Mouse (Mus musculus): ENCODE results near the gene Sumf1. TPM values are rescaled to one million over a fixed set of nuclear protein-coding genes. Genes with fewer than 3 reads are reported as not detected.

Gene Sumf1
- polyA plus RNA-seq, 1 experiment from 2014 or later = 12.0 TPM

DNA sequence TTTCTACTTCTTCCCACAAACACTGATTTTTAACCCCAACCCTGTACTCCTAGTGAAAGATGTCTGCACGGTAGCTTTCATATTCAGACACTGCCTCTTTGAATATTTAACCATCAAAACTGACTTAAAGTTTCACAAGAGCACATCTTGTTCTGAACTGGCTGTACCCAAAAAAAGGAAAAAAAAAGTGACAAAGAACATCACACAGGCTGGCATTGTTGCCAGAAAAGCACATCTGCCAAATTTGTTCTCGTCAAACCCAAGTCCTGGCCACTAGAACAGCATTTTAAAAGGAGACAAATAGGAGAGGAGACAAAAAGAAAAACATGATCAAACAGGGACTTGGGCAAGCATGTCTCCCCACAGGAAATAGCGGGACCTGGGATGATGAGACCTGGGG is 91.9 kb downstream of the Sumf1 start:
- no peak for DNase-seq (ENCODE audit: low spot score)
- H3K36me3 ChIP-seq (replicated peaks; ENCODE audit: control insufficient read depth, insufficient read depth) = no peaks in the 10 kb centered on the region
- no peaks in the 10 kb centered on the region for H3K9me3 ChIP-seq (ENCODE audit: control insufficient read depth, low read length)
- 80% methylated on average over 3 of the region's 3 CpGs for WGBS
- H3K4me3 ChIP-seq (replicated peaks; ENCODE audit: low read length) = no peak overlapping the region
- no peak overlapping the region for H3K27ac ChIP-seq
- no peaks in the 10 kb centered on the region for H3K27me3 ChIP-seq (ENCODE audit: control insufficient read depth, insufficient read depth, low read length)
- H3K4me2 ChIP-seq (replicated peaks) = no peak overlapping the region
- ATAC-seq (ENCODE audit: low FRiP score) = no peak
- H3K4me1 ChIP-seq (replicated peaks; ENCODE audit: control insufficient read depth, insufficient read depth, low read length) = no peaks in the 10 kb centered on the region
- no peak overlapping the region for H3K9ac ChIP-seq

DNA sequence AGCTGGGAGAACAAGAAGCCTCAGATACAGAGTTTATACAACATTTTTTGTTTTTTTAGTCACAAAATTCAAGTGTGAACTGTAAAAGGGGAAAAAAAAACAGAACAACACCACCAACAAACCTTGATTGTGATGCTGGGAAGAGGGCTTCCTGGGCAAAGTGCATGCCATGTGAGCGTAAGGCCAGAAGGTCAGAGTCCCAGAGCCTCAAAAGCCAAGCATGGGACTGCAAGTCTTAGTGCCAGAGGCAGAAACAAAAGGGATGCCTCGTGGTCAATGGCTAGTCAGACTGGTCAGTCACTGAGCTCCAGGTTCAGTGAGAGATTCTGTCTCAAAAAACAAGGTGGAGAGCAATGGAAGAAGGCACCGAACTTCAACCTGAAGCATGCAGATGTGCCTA is 92.7 kb downstream of the Sumf1 start:
- no peak for ATAC-seq (ENCODE audit: low FRiP score)
- H3K27ac ChIP-seq = no peak overlapping the region
- no peaks in the 10 kb centered on the region for H3K36me3 ChIP-seq (replicated peaks; ENCODE audit: control insufficient read depth, insufficient read depth)
- 82% methylated on average over 3 of the region's 3 CpGs for WGBS
- no peak overlapping the region for H3K4me3 ChIP-seq (replicated peaks; ENCODE audit: low read length)
- no peaks in the 10 kb centered on the region for H3K27me3 ChIP-seq (ENCODE audit: control insufficient read depth, insufficient read depth, low read length)
- no peaks in the 10 kb centered on the region for H3K9me3 ChIP-seq (ENCODE audit: control insufficient read depth, low read length)
- no peak overlapping the region for H3K4me2 ChIP-seq (replicated peaks)
- H3K9ac ChIP-seq = no peak overlapping the region
- DNase-seq (ENCODE audit: low spot score) = no peak
- no peaks in the 10 kb centered on the region for H3K4me1 ChIP-seq (replicated peaks; ENCODE audit: control insufficient read depth, insufficient read depth, low read length)

DNA sequence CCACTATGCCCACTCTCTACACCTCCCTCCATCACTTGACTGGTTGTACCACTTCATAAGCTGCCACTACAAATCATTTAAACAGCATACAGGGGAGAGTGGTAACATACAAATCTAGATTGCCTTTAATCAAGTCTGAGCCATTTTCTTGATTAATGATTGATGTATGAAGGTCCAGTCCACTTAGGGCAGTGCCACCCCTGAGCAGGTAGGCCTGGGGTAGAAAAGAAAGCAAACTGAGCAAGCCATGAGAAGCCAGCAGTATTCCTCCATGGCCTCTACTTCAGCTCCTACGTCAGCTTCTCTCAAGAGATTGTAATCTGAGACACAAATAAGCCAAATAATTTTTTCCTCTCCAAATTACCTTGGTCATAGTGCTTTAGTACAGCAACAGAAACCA is 94.1 kb downstream of the Sumf1 start:
- no peaks in the 10 kb centered on the region for H3K36me3 ChIP-seq (replicated peaks; ENCODE audit: control insufficient read depth, insufficient read depth)
- H3K27me3 ChIP-seq (ENCODE audit: control insufficient read depth, insufficient read depth, low read length) = no peaks in the 10 kb centered on the region
- 79% methylated on average over 1 of the region's 1 CpGs for WGBS

DNA sequence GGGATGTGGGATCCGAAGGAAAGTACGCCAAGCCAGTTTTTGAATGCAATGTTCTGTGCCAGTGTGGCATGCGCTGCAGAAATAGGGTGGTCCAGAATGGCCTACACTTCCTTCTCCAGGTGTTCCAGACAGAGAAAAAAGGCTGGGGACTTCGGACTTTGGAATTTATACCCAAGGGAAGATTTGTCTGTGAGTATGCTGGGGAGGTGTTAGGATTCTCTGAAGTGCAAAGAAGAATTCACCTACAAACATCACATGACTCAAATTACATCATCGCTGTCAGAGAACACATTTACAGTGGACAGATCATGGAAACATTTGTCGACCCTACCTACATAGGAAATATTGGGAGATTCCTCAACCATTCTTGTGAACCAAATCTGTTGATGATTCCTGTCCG is 109.5 kb downstream of the Sumf1 start:
- H3K9ac ChIP-seq = no peak overlapping the region
- H3K4me3 ChIP-seq (replicated peaks; ENCODE audit: low read length) = no peak overlapping the region
- H3K4me2 ChIP-seq (replicated peaks) = no peak overlapping the region
- H3K4me1 ChIP-seq (replicated peaks; ENCODE audit: control insufficient read depth, insufficient read depth, low read length) = no peaks in the 10 kb centered on the region
- over 99% methylated on average over 7 of the region's 7 CpGs for WGBS
- DNase-seq (ENCODE audit: low spot score) = no peak
- no peak for ATAC-seq (ENCODE audit: low FRiP score)
- H3K27me3 ChIP-seq (ENCODE audit: control insufficient read depth, insufficient read depth, low read length) = no peaks in the 10 kb centered on the region
- no peak overlapping the region for H3K27ac ChIP-seq
- no peaks in the 10 kb centered on the region for H3K9me3 ChIP-seq (ENCODE audit: control insufficient read depth, low read length)
- peaks cover 15% of the 10 kb centered on the region for H3K36me3 ChIP-seq (replicated peaks; ENCODE audit: control insufficient read depth, insufficient read depth)

More for the DNA sequence above, 94.1 kb downstream of the Sumf1 start:
- no peaks in the 10 kb centered on the region for H3K4me1 ChIP-seq (replicated peaks; ENCODE audit: control insufficient read depth, insufficient read depth, low read length)
- H3K27ac ChIP-seq = no peak overlapping the region
- H3K9ac ChIP-seq = no peak overlapping the region
- ATAC-seq (ENCODE audit: low FRiP score) = no peak
- no peak for DNase-seq (ENCODE audit: low spot score)
- H3K9me3 ChIP-seq (ENCODE audit: control insufficient read depth, low read length) = no peaks in the 10 kb centered on the region
- no peak overlapping the region for H3K4me3 ChIP-seq (replicated peaks; ENCODE audit: low read length)
- no peak overlapping the region for H3K4me2 ChIP-seq (replicated peaks)

DNA sequence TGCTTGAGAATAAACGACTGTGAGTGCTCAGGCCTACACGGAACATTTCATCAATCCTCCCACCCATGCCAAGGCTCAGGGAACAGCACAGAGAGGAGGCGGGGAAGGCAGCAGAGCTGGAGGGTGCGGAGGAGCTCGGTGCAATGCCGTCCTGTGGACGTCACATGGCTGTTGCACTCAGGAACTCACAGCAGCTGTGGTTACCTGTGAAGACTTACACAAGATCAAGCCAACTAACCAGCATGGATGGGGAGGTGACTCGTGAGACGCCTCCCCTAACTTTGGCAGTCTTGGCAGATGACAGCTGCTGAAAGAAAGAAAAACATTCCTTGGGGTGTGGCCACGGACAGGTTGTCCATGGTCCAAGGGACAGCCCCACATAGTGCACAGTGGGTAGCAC is 110.8 kb downstream of the Sumf1 start:
- H3K36me3 ChIP-seq (replicated peaks; ENCODE audit: control insufficient read depth, insufficient read depth) = peaks cover 15% of the 10 kb centered on the region
- ATAC-seq (ENCODE audit: low FRiP score) (no peak), DNase-seq (ENCODE audit: low spot score) (no peak)
- H3K9ac ChIP-seq = no peak overlapping the region
- no peaks in the 10 kb centered on the region for H3K9me3 ChIP-seq (ENCODE audit: control insufficient read depth, low read length)
- H3K4me1 ChIP-seq (replicated peaks; ENCODE audit: control insufficient read depth, insufficient read depth, low read length) = no peaks in the 10 kb centered on the region
- no peaks in the 10 kb centered on the region for H3K27me3 ChIP-seq (ENCODE audit: control insufficient read depth, insufficient read depth, low read length)
- H3K4me2 ChIP-seq (replicated peaks) = no peak overlapping the region
- no peak overlapping the region for H3K4me3 ChIP-seq (replicated peaks; ENCODE audit: low read length)
- WGBS = 93% methylated on average over 10 of the region's 10 CpGs
- no peak overlapping the region for H3K27ac ChIP-seq

DNA sequence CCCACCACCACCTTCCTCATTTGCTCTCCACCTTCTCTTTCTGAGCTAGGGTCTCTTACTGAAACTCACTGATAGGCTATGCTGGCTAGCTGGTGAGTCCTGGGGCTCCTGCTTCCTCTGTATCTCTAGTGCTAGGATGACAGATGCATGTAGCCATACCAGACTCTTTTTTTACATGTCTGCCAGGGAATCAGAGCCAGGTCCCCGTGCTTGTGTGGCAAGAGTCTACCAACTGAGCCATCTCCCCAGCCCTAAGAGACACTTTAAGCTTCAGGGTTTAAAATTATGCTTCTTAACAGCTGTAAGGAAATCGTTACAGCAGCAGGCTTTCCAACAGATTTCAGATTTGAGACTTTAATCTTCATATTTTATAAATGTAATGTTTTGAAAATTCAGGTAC is 111.5 kb downstream of the Sumf1 start:
- Histone ChIP-seq H3K4me3 (replicated peaks; ENCODE audit: low read length) (no peak overlapping the region), H3K4me2 (replicated peaks) (no peak overlapping the region), H3K27ac (no peak overlapping the region), H3K27me3 (ENCODE audit: control insufficient read depth, insufficient read depth, low read length) (no peaks in the 10 kb centered on the region), H3K9me3 (ENCODE audit: control insufficient read depth, low read length) (no peaks in the 10 kb centered on the region), H3K9ac (no peak overlapping the region), H3K4me1 (replicated peaks; ENCODE audit: control insufficient read depth, insufficient read depth, low read length) (no peaks in the 10 kb centered on the region), H3K36me3 (replicated peaks; ENCODE audit: control insufficient read depth, insufficient read depth) (peaks cover 15% of the 10 kb centered on the region)
- ATAC-seq (ENCODE audit: low FRiP score) = no peak
- DNase-seq (ENCODE audit: low spot score) = no peak
- 94% methylated on average over 2 of the region's 2 CpGs for WGBS

DNA sequence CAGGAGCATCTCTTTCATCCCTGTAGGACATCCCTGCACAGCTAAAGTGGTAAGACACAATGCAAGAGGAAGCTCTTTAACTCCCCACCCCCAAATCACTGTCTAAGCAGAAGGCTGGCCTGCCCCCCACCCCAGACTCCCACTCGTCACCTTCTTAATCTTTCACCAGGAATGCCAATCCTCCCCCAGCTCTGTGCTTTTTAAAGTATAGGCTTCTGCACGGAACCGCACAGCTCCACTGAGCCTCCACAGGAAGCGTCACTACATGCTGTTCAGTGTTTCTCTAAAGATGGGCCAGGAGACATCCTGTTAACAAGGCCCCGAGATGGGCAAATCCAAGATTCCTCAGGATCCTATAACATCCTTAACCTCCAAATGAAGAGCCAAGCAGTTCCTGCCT is 112.3 kb downstream of the Sumf1 start:
- Histone ChIP-seq H3K36me3 (replicated peaks; ENCODE audit: control insufficient read depth, insufficient read depth) (peaks cover 15% of the 10 kb centered on the region), H3K27me3 (ENCODE audit: control insufficient read depth, insufficient read depth, low read length) (no peaks in the 10 kb centered on the region), H3K4me3 (replicated peaks; ENCODE audit: low read length) (no peak overlapping the region), H3K4me2 (replicated peaks) (no peak overlapping the region), H3K9me3 (ENCODE audit: control insufficient read depth, low read length) (no peaks in the 10 kb centered on the region), H3K4me1 (replicated peaks; ENCODE audit: control insufficient read depth, insufficient read depth, low read length) (no peaks in the 10 kb centered on the region), H3K9ac (no peak overlapping the region), H3K27ac (no peak overlapping the region)
- ATAC-seq (ENCODE audit: low FRiP score) = no peak
- WGBS = 87% methylated on average over 5 of the region's 5 CpGs
- DNase-seq (ENCODE audit: low spot score) = no peak

DNA sequence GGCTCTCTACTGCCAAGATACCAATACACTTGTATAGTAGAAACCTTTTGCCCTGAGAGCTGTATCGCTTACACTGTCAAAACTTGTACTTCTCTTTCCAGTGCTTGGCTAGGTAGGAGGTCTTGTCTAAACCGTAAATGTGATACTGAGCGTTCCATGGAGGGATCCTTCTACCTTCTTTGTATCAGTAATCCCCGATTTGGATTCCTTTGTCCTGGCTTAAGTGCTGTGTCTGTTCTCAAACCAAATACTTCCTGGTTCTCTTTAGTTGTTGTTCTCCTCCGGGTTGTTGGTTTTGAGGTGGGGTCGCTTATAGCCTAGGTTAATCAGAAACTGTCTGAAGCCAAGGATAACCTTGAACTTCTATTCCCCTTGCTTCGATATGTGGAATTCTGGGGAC is 114.4 kb downstream of the Sumf1 start:
- WGBS = 95% methylated on average over 7 of the region's 7 CpGs
- H3K4me3 ChIP-seq (replicated peaks; ENCODE audit: low read length) = no peak overlapping the region
- H3K27ac ChIP-seq = no peak overlapping the region
- H3K27me3 ChIP-seq (ENCODE audit: control insufficient read depth, insufficient read depth, low read length) = no peaks in the 10 kb centered on the region
- H3K36me3 ChIP-seq (replicated peaks; ENCODE audit: control insufficient read depth, insufficient read depth) = peaks cover 11% of the 10 kb centered on the region
- no peaks in the 10 kb centered on the region for H3K4me1 ChIP-seq (replicated peaks; ENCODE audit: control insufficient read depth, insufficient read depth, low read length)
- no peak overlapping the region for H3K4me2 ChIP-seq (replicated peaks)
- H3K9ac ChIP-seq = no peak overlapping the region
- DNase-seq (ENCODE audit: low spot score) = no peak
- ATAC-seq (ENCODE audit: low FRiP score) = no peak
- no peaks in the 10 kb centered on the region for H3K9me3 ChIP-seq (ENCODE audit: control insufficient read depth, low read length)

DNA sequence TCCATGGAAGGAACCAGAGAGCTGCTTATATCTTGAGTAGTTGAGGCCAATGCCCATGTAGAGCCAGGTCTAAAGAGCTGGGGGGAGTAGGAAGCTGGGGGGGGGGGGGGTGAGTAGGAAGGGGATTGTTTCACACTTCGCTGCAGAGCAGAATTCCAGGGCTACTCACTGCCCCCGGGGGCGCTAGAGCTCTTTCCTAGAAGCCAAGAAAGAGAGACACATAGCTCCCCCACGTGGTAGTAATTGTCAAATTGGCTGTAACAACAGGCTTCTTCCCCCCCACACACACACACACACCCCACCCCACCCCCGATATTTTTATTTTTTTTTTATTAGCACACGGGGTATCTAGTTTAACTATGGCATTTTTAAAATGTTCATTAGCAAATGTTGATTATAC is 119.8 kb downstream of the Sumf1 start:
- H3K36me3 ChIP-seq (replicated peaks; ENCODE audit: control insufficient read depth, insufficient read depth) = no peaks in the 10 kb centered on the region
- H3K4me2 ChIP-seq (replicated peaks) = peak overlapping the region; percentile 50
- 11% methylated on average over 6 of the region's 6 CpGs for WGBS
- H3K27me3 ChIP-seq (ENCODE audit: control insufficient read depth, insufficient read depth, low read length) = no peaks in the 10 kb centered on the region
- no peaks in the 10 kb centered on the region for H3K9me3 ChIP-seq (ENCODE audit: control insufficient read depth, low read length)
- peak overlapping the region; percentile 47 for H3K9ac ChIP-seq
- peak overlapping the region; percentile 87 for H3K27ac ChIP-seq
- ATAC-seq (ENCODE audit: low FRiP score) = no peak
- H3K4me3 ChIP-seq (replicated peaks; ENCODE audit: low read length) = peak overlapping the region; percentile 39
- no peaks in the 10 kb centered on the region for H3K4me1 ChIP-seq (replicated peaks; ENCODE audit: control insufficient read depth, insufficient read depth, low read length)
- DNase-seq (ENCODE audit: low spot score) = peak; percentile 79

DNA sequence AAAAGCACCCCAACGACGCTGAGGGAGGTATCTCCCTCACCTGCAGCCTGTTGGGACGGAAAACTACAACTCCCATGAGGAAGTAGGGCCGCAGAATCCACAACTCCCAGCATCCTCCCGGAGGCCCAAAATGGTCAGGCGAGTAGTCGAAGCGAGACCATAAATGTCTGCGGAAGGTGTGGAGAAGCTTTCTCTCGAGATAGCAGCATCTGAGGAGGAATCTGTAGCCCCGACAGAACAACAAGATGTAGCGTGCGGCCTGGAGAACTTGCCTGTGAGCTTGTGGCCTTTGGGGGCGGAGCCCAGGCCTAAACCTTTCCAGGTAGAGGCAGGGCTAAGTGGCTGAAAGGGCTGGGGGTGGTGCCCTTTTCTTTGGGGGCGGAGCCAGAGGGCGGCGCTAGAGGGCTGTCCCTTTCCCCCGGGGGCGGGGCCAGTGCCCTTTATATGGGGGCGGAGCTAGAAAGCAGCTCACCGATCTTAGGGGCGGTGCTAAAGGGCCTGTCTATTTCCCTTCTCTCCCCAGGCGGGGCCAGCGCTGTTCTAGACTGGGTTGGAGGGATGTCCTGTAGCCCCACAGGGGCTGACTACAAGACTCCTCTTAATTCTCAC is 120.4 kb downstream of the Sumf1 start, which contains the start of gene Setmar:
Setmar (plus strand) TSS at position 128 of the 609 bp plus-strand sequence.
- Histone ChIP-seq H3K36me3 (replicated peaks; ENCODE audit: control insufficient read depth, insufficient read depth) (no peaks in the 10 kb centered on the region), H3K9me3 (ENCODE audit: control insufficient read depth, low read length) (no peaks in the 10 kb centered on the region), H3K4me2 (replicated peaks) (peak within 1 kb of the TSS; percentile 50), H3K4me3 (replicated peaks; ENCODE audit: low read length) (peak within 1 kb of the TSS; percentile 39), H3K27me3 (ENCODE audit: control insufficient read depth, insufficient read depth, low read length) (no peaks in the 10 kb centered on the region), H3K4me1 (replicated peaks; ENCODE audit: control insufficient read depth, insufficient read depth, low read length) (no peaks in the 10 kb centered on the region), H3K9ac (peak within 1 kb of the TSS; percentile 47), H3K27ac (peak within 1 kb of the TSS; percentile 87)
- peak; percentile 97 for DNase-seq (ENCODE audit: low spot score)
- ATAC-seq (ENCODE audit: low FRiP score) = peak; percentile 97
- under 1% methylated on average over 24 of the region's 24 CpGs for WGBS

Measured in hindbrain, embryonic 14.5 days (tissue).